Mouse (Mus musculus) limb, embryonic 14.5 days (tissue): ENCODE measurements around the gene Olfr992. TPM values are rescaled to one million over a fixed set of nuclear protein-coding genes. Genes with fewer than 3 reads are reported as not detected.

Experiments
- polyA plus RNA-seq, 2 experiments: library from polyadenylated mRNA; depleted of rRNA in 1 of 2; stranded (reverse) in 1 of 2; unstranded in 1 of 2; fragments of >200 nt; fragmentation: Nextera tagmentation in 1 of 2; extraction: Ambion mirVana in 1 of 2; gene quantifications; 2 replicates each; pipeline versions ENCODE4 v1.2.1 to v1.2.3; 2012 to 2014

Gene Olfr992
- polyA plus RNA-seq, 2 experiments, result not detected

Other genes with a start within 250 kb of the Olfr992 start
- gene Lrrc55, start 212.3 kb downstream of the Olfr992 start, polyA plus RNA-seq (2012; rRNA removed), result 1.3 and 1.7 TPM in 2 replicates
- gene Lrrc55, start 212.3 kb downstream of the Olfr992 start, polyA plus RNA-seq (2014; fragmentation: Nextera tagmentation; extraction: Ambion mirVana), result 0.91 and 1.0 TPM in 2 replicates
- gene Olfr987, start 70.2 kb downstream of the Olfr992 start, polyA plus RNA-seq (2012; rRNA removed), result not detected in 2 replicates
- gene Olfr987, start 70.2 kb downstream of the Olfr992 start, polyA plus RNA-seq (2014; fragmentation: Nextera tagmentation; extraction: Ambion mirVana), result not detected in 2 replicates
- not detected in 2 replicates for gene Olfr988, start 46.2 kb downstream of the Olfr992 start, polyA plus RNA-seq (2012; rRNA removed)
- gene Olfr988, start 46.2 kb downstream of the Olfr992 start, polyA plus RNA-seq (2014; fragmentation: Nextera tagmentation; extraction: Ambion mirVana), result not detected in 2 replicates
- gene Olfr993, start 5.4 kb upstream of the Olfr992 start, polyA plus RNA-seq (2012; rRNA removed), result not detected in 2 replicates
- not detected in 2 replicates for gene Olfr993, start 5.4 kb upstream of the Olfr992 start, polyA plus RNA-seq (2014; fragmentation: Nextera tagmentation; extraction: Ambion mirVana)
- gene Olfr994, start 27.0 kb upstream of the Olfr992 start, polyA plus RNA-seq (2012; rRNA removed), result not detected in 2 replicates
- not detected in 2 replicates for gene Olfr994, start 27.0 kb upstream of the Olfr992 start, polyA plus RNA-seq (2014; fragmentation: Nextera tagmentation; extraction: Ambion mirVana)
- not detected in 2 replicates for gene Olfr995, start 34.2 kb upstream of the Olfr992 start, polyA plus RNA-seq (2012; rRNA removed)
- gene Olfr995, start 34.2 kb upstream of the Olfr992 start, polyA plus RNA-seq (2014; fragmentation: Nextera tagmentation; extraction: Ambion mirVana), result not detected in 2 replicates
- gene 4833423E24Rik, start 109.6 kb upstream of the Olfr992 start, polyA plus RNA-seq (2012; rRNA removed), result 2.2 and 3.9 TPM in 2 replicates
- gene 4833423E24Rik, start 109.6 kb upstream of the Olfr992 start, polyA plus RNA-seq (2014; fragmentation: Nextera tagmentation; extraction: Ambion mirVana), result 4.9 and 7.2 TPM in 2 replicates
- gene Olfr996, start 169.7 kb upstream of the Olfr992 start, polyA plus RNA-seq (2012; rRNA removed), result not detected in 2 replicates
- gene Olfr996, start 169.7 kb upstream of the Olfr992 start, polyA plus RNA-seq (2014; fragmentation: Nextera tagmentation; extraction: Ambion mirVana), result not detected in 2 replicates
- gene Olfr998, start 179.5 kb upstream of the Olfr992 start, polyA plus RNA-seq (2012; rRNA removed), result not detected in 2 replicates
- gene Olfr998, start 179.5 kb upstream of the Olfr992 start, polyA plus RNA-seq (2014; fragmentation: Nextera tagmentation; extraction: Ambion mirVana), result not detected in 2 replicates
- gene Olfr1000, start 202.4 kb upstream of the Olfr992 start, polyA plus RNA-seq (2012; rRNA removed), result not detected in 2 replicates
- gene Olfr1000, start 202.4 kb upstream of the Olfr992 start, polyA plus RNA-seq (2014; fragmentation: Nextera tagmentation; extraction: Ambion mirVana), result not detected in 2 replicates
- not detected in 2 replicates for gene Olfr1002, start 241.2 kb upstream of the Olfr992 start, polyA plus RNA-seq (2012; rRNA removed)
- not detected in 2 replicates for gene Olfr1002, start 241.2 kb upstream of the Olfr992 start, polyA plus RNA-seq (2014; fragmentation: Nextera tagmentation; extraction: Ambion mirVana)